In genomic region chrX:11795010-11795409, GRCm38 (mm10) we compare ENCODE assay signal across 10 mouse cellular contexts.
DNase-seq lines count a peak whose midpoint lies in the region; ATAC-seq and TF ChIP-seq lines count a peak whose summit lies in the region.
"Had no signal": no experiment of that assay in that cellular context is flagged by ENCODE, and none has a peak within 500 bp of the region (broad histone marks: within the 10 kb centered on the region; RNA-seq: fewer than 3 reads in every experiment).

No protein-coding gene starts in this region.

- H3K9ac ChIP-seq in kidney, embryonic 15.5 days, result no peak overlapping the region
- no peak overlapping the region for H3K9ac ChIP-seq in limb, embryonic 14.5 days (ENCODE audit: low read depth, low read length, severe bottlenecking)
- H3K9ac ChIP-seq: heart, embryonic 13.5 days had no signal

- WGBS in kidney, embryonic 15.5 days, result 65% methylated on average over 6 of the region's 6 CpGs
- WGBS in limb, embryonic 14.5 days, result 36% methylated on average over 6 of the region's 6 CpGs

- H3K4me1 ChIP-seq in kidney, embryonic 15.5 days, result no peaks in the 10 kb centered on the region
- peaks cover 4% of the 10 kb centered on the region for H3K4me1 ChIP-seq in limb, embryonic 14.5 days (ENCODE audit: control insufficient read depth, insufficient read depth, low read length)

- DNase-seq in kidney, adult 11 months, result peak; percentile 27
- peak; percentile 46 for DNase-seq in forelimb bud, embryonic 11.5 days (ENCODE audit: low read depth, low spot score)
- peak; percentile 73 for DNase-seq in limb, embryonic 14.5 days (ENCODE audit: low spot score)
- no peak for DNase-seq in testis, postnatal 10 days (ENCODE audit: low spot score)
- DNase-seq in cerebellum, postnatal 25 days, result no peak
- no peak for DNase-seq in spleen, adult 12 weeks (ENCODE audit: low spot score)

- no peaks in the 10 kb centered on the region for H3K79me2 ChIP-seq in myocyte (ENCODE audit: control insufficient read depth, insufficient read depth)

- H3K36me3 ChIP-seq in kidney, embryonic 15.5 days, result no peaks in the 10 kb centered on the region
- no peaks in the 10 kb centered on the region for H3K36me3 ChIP-seq in limb, embryonic 14.5 days (ENCODE audit: control insufficient read depth, insufficient read depth, low read length)
- no peaks in the 10 kb centered on the region for H3K36me3 ChIP-seq in myocyte (ENCODE audit: control insufficient read depth, insufficient read depth)
- H3K36me3 ChIP-seq: heart, embryonic 13.5 days had no signal

- ATAC-seq in kidney, embryonic 15.5 days (replicated peaks; ENCODE audit: low FRiP score), result no peak
- ATAC-seq in limb, embryonic 14.5 days (ENCODE audit: low FRiP score, low read depth), result peak; percentile 78
- ATAC-seq: hindbrain, embryonic 16.5 days had no signal

- H3K27me3 ChIP-seq in kidney, embryonic 15.5 days, result peaks cover 19% of the 10 kb centered on the region
- 0 out of 2 replicates have a peak, but pooled peaks cover 4% of the 10 kb centered on the region for H3K27me3 ChIP-seq in limb, embryonic 14.5 days (ENCODE audit: control insufficient read depth, insufficient read depth, low read length)
- H3K27me3 ChIP-seq in myocyte (ENCODE audit: control insufficient read depth, insufficient read depth, insufficient read length), result no peaks in the 10 kb centered on the region

- H3K27ac ChIP-seq in kidney, embryonic 15.5 days, result no peak overlapping the region
- peak overlapping the region; percentile 58; the same call in 1 of the 2 replicates for H3K27ac ChIP-seq in limb, embryonic 14.5 days (replicated peaks; ENCODE audit: low read depth, low read length)
- H3K27ac ChIP-seq: heart, embryonic 13.5 days had no signal

- no peaks in the 10 kb centered on the region for H3K9me3 ChIP-seq in kidney, embryonic 15.5 days (replicated peaks)
- H3K9me3 ChIP-seq in limb, embryonic 14.5 days (ENCODE audit: control insufficient read depth, low read length), result no peaks in the 10 kb centered on the region
- H3K9me3 ChIP-seq: heart, embryonic 13.5 days had no signal

- no peak overlapping the region for H3K4me3 ChIP-seq in kidney, embryonic 15.5 days (replicated peaks)
- H3K4me3 ChIP-seq in limb, embryonic 14.5 days (replicated peaks; ENCODE audit: low read length), result no peak overlapping the region
- H3K4me3 ChIP-seq in myocyte, result no peak overlapping the region
- H3K4me3 ChIP-seq: heart, embryonic 13.5 days had no signal

- no peak overlapping the region for H3K4me2 ChIP-seq in kidney, embryonic 15.5 days
- no peak overlapping the region for H3K4me2 ChIP-seq in limb, embryonic 14.5 days (replicated peaks; ENCODE audit: low read depth, low read length, severe bottlenecking)
- peak overlapping the region; percentile 42 for H3K4me2 ChIP-seq in myocyte (ENCODE audit: low read depth)
- H3K4me2 ChIP-seq: heart, embryonic 13.5 days had no signal

- no peak for TF ChIP-seq POLR2A in limb, embryonic 14.5 days (IDR thresholded peaks at IDR 0.05; ENCODE audit: borderline replicate concordance, extremely low read depth, insufficient read depth, insufficient read length)
- no peak for TF ChIP-seq POLR2A in myocyte (IDR thresholded peaks at IDR 0.05; ENCODE audit: insufficient read length, low read depth)

- no peak overlapping the region for H3ac ChIP-seq in myocyte (ENCODE audit: control insufficient read depth, insufficient read length)

TF ChIP-seq in myocyte, 11 proteins besides CTCF, POLR2A, EP300 and RAD21:
- no peak for TF ChIP-seq TCF12 (IDR thresholded peaks at IDR 0.05; ENCODE audit: insufficient read depth, poor library complexity, severe bottlenecking)
- TF ChIP-seq TCF3 (IDR thresholded peaks at IDR 0.05; ENCODE audit: insufficient read length, low read depth), result no peak
- TF ChIP-seq SRF (IDR thresholded peaks at IDR 0.05; ENCODE audit: control insufficient read depth, insufficient read length, low read depth), result no peak
- TF ChIP-seq POLR2AphosphoS2 (IDR thresholded peaks at IDR 0.05; ENCODE audit: insufficient read length, low read depth), result no peak
- TF ChIP-seq CEBPB (IDR thresholded peaks at IDR 0.05; ENCODE audit: insufficient read depth, poor library complexity, severe bottlenecking), result no peak

Comparison
In these comparisons a context has a peak if more than half of its experiments do, and no peak if none do; other contexts are left out.
1. DNase-seq: peak in kidney, adult 11 months (single experiment), forelimb bud, embryonic 11.5 days (single experiment) and limb, embryonic 14.5 days (single experiment); none in testis, postnatal 10 days (single experiment), cerebellum, postnatal 25 days (0 of 2) and spleen, adult 12 weeks (single experiment).